Mouse (Mus musculus) forebrain, postnatal 0 days (tissue): ENCODE data around the gene Glt1d1. TPM values are rescaled to one million over a fixed set of nuclear protein-coding genes. Genes with fewer than 3 reads are reported as not detected.

Experiments
- ATAC-seq: fragments of 200-750 bp; cut with Nextera tagmentation; 2 replicates; pipeline ENCODE4 v1.8.0; 2017; ENCODE audit warnings: mild to moderate bottlenecking, moderate library complexity
- DNase-seq: peaks from one replicate; pipeline ENCODE4 v3.0.0-alpha.2; 2015
- H3K27ac ChIP-seq: fragments of 300-500 bp; sonication (generic); 2 replicates; pipeline ENCODE4 v1.5.1; 2014; ENCODE audit warnings: low read depth, mild to moderate bottlenecking, antibody characterized with exemption, low read length, moderate library complexity, mixed read lengths
- H3K27me3 ChIP-seq: fragments of 300-500 bp; sonication (generic); 2 replicates; pipeline ENCODE4 v1.6.1; 2014; ENCODE audit warnings: mild to moderate bottlenecking, low read length, mixed read lengths; ENCODE audit not compliant: insufficient read depth
- H3K36me3 ChIP-seq: fragments of 300-500 bp; sonication (generic); 2 replicates; pipeline ENCODE4 v1.6.1; 2014; ENCODE audit warnings: mild to moderate bottlenecking, moderate library complexity; ENCODE audit not compliant: insufficient read depth
- H3K4me1 ChIP-seq: fragments of 300-500 bp; sonication (generic); 2 replicates; pipeline ENCODE4 v1.6.1; 2014; ENCODE audit warnings: antibody characterized with exemption; ENCODE audit not compliant: insufficient read depth
- H3K4me2 ChIP-seq: fragments of 300-500 bp; sonication (generic); 2 replicates; pipeline ENCODE4 v1.6.1; 2014; ENCODE audit warnings: low read depth, mild to moderate bottlenecking, moderate library complexity
- H3K4me3 ChIP-seq: fragments of 300-500 bp; sonication (generic); 2 replicates; pipeline ENCODE4 v1.5.1; 2014; ENCODE audit warnings: low read depth, low read length, mixed read lengths
- H3K9ac ChIP-seq: fragments of 300-500 bp; sonication (generic); 2 replicates; pipeline ENCODE4 v1.6.1; 2014; ENCODE audit warnings: mild to moderate bottlenecking
- H3K9me3 ChIP-seq: fragments of 300-500 bp; sonication (generic); 2 replicates; pipeline ENCODE4 v1.6.1; 2016; ENCODE audit warnings: low read length
- CTCF ChIP-seq: sonication (generic); IDR thresholded peaks from 2 replicates; pipeline ENCODE4 v1.5.1; 2016; ENCODE audit warnings: antibody characterized with exemption, control low read depth, low read depth
- WGBS: fragments of 180-500 bp; shearing (Covaris S2); extraction: QIAGEN DNeasy Blood & Tissue Kit; methylation state at CpG from one replicate; pipeline ENCODE4 v1.1.7; 2014; 5-methylcytosine and 5-hydroxymethylcytosine counted together
- polyA plus RNA-seq: library from polyadenylated mRNA; unstranded; fragments of >200 nt; fragmentation: Nextera tagmentation; extraction: Ambion mirVana; gene quantifications from 2 replicates; pipeline ENCODE4 v1.2.1, GENCODE M21; 2015
- total RNA-seq: library from RNA; depleted of rRNA; stranded (reverse); fragments of >200 nt; gene quantifications from 2 replicates; pipeline ENCODE4 v1.2.3, GENCODE M21; 2014

Gene Glt1d1
- total and polyA plus RNA-seq, 2 experiments from 2014 or later = 1.1 to 10.5 TPM

- DNase-seq (no peak), ATAC-seq (no peak)
These were observed 15.9 kb upstream of the Glt1d1 start for GRCm38 (mm10) chr5:127616151-127616550.

DNA sequence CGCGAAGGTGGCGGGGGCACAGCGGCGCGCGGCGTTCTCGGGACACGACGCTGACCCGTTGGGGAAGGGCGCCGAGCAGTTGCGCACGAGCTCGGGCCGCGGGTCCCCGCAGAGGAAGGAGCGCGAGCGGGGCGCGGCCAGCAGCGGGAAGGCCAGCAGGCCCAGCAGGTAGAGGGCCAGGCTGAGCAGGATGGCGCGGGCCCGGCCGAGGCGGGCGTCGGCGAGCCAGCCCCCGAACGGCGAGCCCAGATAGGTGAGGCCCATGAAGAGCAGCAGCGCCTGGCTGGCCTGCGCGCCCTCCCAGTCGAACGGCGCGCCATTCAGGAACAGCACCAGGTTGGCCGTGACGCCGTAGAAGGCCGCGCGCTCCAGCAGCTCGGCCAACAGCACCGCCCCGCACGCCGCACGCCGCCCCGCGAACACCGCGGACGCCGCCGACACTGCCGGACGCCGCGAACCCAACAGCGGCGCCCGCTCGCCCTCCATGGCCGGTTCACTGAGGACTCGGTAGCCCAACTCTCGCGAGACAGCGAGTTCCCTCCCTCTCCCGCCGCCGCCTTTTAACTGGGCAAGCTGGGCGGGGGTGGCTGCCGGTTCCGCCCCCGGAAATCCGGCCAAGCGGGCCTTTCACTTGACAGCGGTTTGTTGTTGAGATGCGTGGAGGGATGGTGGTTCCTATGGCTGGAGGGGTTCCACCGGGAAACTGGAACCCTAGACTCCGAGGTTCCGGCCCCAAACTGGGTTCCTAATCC is 15.0 kb upstream of the Glt1d1 start:
- under 1% methylated on average over 86 of the region's 91 CpGs for WGBS
- Histone ChIP-seq H3K36me3 (no peaks in the 10 kb centered on the region), H3K4me1 (peaks cover 17% of the 10 kb centered on the region), H3K4me2 (peak overlapping the region; percentile 77), H3K9ac (peak overlapping the region; percentile 94), H3K9me3 (no peaks in the 10 kb centered on the region), H3K27me3 (no peaks in the 10 kb centered on the region), H3K27ac (peak overlapping the region; percentile 86), H3K4me3 (peak overlapping the region; percentile 89)
- no peak for TF ChIP-seq CTCF
- DNase-seq (peak; percentile 98), ATAC-seq (peak; percentile 97)

More at GRCm38 (mm10) chr5:127616151-127616550, 15.9 kb upstream of the Glt1d1 start:
- WGBS = 23% methylated on average over 5 of the region's 5 CpGs
- Histone ChIP-seq H3K9ac (peak overlapping the region; percentile 94), H3K4me1 (peaks cover 17% of the 10 kb centered on the region), H3K27ac (no peak overlapping the region), H3K36me3 (no peaks in the 10 kb centered on the region), H3K27me3 (no peaks in the 10 kb centered on the region), H3K4me3 (peak overlapping the region; percentile 89), H3K9me3 (no peaks in the 10 kb centered on the region), H3K4me2 (peak overlapping the region; percentile 77)
- no peak for TF ChIP-seq CTCF

DNA sequence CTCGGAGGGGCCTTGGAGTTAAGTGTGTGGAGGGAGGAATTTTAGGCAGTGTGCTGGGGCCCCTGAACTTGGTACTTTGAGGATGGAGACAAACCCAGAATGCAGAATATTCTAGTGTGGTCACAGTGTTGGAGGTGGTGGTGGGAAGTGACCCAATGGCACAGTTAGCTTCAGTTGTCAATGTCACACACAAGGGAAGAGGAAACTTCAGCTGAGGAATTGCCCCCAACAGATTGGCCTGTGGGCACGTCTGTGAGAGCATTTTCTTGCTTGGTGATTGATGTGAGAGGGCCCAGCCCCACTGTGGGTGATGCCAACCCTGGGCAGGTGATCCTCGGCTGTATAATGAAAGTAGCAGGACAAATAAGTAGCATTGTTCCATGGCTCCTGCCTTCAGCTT is 13.2 kb upstream of the Glt1d1 start:
- Histone ChIP-seq H3K36me3 (no peaks in the 10 kb centered on the region), H3K4me2 (no peak overlapping the region), H3K9me3 (no peaks in the 10 kb centered on the region), H3K4me3 (no peak overlapping the region), H3K27me3 (no peaks in the 10 kb centered on the region), H3K9ac (no peak overlapping the region), H3K4me1 (peaks cover 17% of the 10 kb centered on the region), H3K27ac (no peak overlapping the region)
- TF ChIP-seq CTCF = no peak
- DNase-seq (no peak), ATAC-seq (no peak)
- 68% methylated on average over 3 of the region's 3 CpGs for whole genome bisulfite sequencing

GRCm38 (mm10) chr5:127620371-127620770 is 11.7 kb upstream of the Glt1d1 start:
- Histone ChIP-seq H3K36me3 (no peaks in the 10 kb centered on the region), H3K4me2 (no peak overlapping the region), H3K9ac (no peak overlapping the region), H3K27me3 (no peaks in the 10 kb centered on the region), H3K4me3 (no peak overlapping the region), H3K9me3 (no peaks in the 10 kb centered on the region), H3K4me1 (peaks cover 9% of the 10 kb centered on the region), H3K27ac (no peak overlapping the region)
- no peak for ATAC-seq
- no peak for DNase-seq
- TF ChIP-seq CTCF = no peak
- WGBS = 79% methylated on average over 8 of the region's 8 CpGs

DNA sequence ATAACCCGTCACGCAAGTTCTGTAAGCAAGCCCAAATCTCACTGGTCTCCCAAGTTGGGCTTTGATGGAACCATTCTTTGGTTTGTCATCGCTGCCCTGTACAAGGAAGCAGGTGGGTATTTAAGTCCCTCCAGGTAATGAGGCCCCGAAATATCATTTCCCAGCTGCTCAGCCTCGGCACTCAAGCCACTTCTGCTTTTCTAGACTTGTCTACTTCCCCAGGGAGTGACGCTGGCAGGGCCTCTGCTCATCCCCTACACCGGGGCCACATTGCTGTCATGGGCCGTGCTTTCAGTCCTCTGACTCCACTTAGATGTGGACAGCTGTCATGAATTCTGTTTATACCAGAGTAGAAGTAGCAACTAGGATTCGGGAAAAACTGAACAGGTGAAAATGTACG is 11.0 kb upstream of the Glt1d1 start:
- Histone ChIP-seq H3K9me3 (no peaks in the 10 kb centered on the region), H3K27ac (no peak overlapping the region), H3K4me2 (no peak overlapping the region), H3K9ac (no peak overlapping the region), H3K4me3 (no peak overlapping the region), H3K4me1 (peaks cover 2% of the 10 kb centered on the region; the same call in 1 of the 2 replicates), H3K27me3 (no peaks in the 10 kb centered on the region), H3K36me3 (no peaks in the 10 kb centered on the region)
- ATAC-seq (no peak), DNase-seq (no peak)
- no peak for TF ChIP-seq CTCF
- WGBS = 88% methylated on average over 10 of the region's 10 CpGs

- H3K36me3 ChIP-seq = no peaks in the 10 kb centered on the region
- no peak for DNase-seq
- H3K27ac ChIP-seq = no peak overlapping the region
- no peak overlapping the region for H3K4me3 ChIP-seq
- H3K27me3 ChIP-seq = no peaks in the 10 kb centered on the region
- H3K4me2 ChIP-seq = no peak overlapping the region
- no peak for ATAC-seq
- no peak overlapping the region for H3K9ac ChIP-seq
- no peak for TF ChIP-seq CTCF
- WGBS = 87% methylated on average over 10 of the region's 10 CpGs
- no peaks in the 10 kb centered on the region for H3K4me1 ChIP-seq
- H3K9me3 ChIP-seq = no peaks in the 10 kb centered on the region
These were observed 7.4 kb upstream of the Glt1d1 start for GRCm38 (mm10) chr5:127624427-127625213.

- Histone ChIP-seq H3K4me2 (no peak overlapping the region), H3K9ac (no peak overlapping the region), H3K27me3 (no peaks in the 10 kb centered on the region), H3K9me3 (no peaks in the 10 kb centered on the region), H3K36me3 (no peaks in the 10 kb centered on the region), H3K27ac (no peak overlapping the region), H3K4me1 (peaks cover 4% of the 10 kb centered on the region; the same call in 1 of the 2 replicates), H3K4me3 (no peak overlapping the region)
- TF ChIP-seq CTCF = no peak
- no peak for DNase-seq
- ATAC-seq = no peak
- WGBS = 91% methylated on average over 12 of the region's 12 CpGs
These were observed 4.8 kb upstream of the Glt1d1 start for GRCm38 (mm10) chr5:127627242-127627641.
